Comparison of ENCODE assay signal across 31 mouse cellular contexts in genomic region chr9:51020351-51020750, GRCm38 (mm10). TPM values are rescaled to one million over a fixed set of nuclear protein-coding genes. Genes with fewer than 3 reads are reported as not detected.
DNase-seq lines count a peak whose midpoint lies in the region; ATAC-seq and TF ChIP-seq lines count a peak whose summit lies in the region.
"Had no signal": no experiment of that assay in that cellular context is flagged by ENCODE, and none has a peak within 500 bp of the region (broad histone marks: within the 10 kb centered on the region; RNA-seq: fewer than 3 reads in every experiment).

No protein-coding gene starts in this region.

- WGBS in thymus, adult 2 months: 4% methylated on average over 3 of the region's 3 CpGs

- H3K4me3 ChIP-seq in thymus, adult 2 months (ENCODE audit: control insufficient read depth, insufficient read depth, low read length): no peak overlapping the region
- no peak overlapping the region for H3K4me3 ChIP-seq in left cerebral cortex, adult 2 months
- H3K4me3 ChIP-seq: embryonic facial prominence, embryonic 15.5 days; hindbrain, embryonic 10.5 days; limb, embryonic 13.5 days; liver, embryonic 15.5 days; midbrain, embryonic 15.5 days had no signal

- peak; percentile 75 for ATAC-seq in common myeloid progenitor, adult 5-6 weeks (replicated peaks; ENCODE audit: low read depth, poor library complexity, severe bottlenecking)
- 0 out of 2 replicates have a peak, but pooled peaks have one; percentile 26 for ATAC-seq in megakaryocyte-erythroid progenitor cell, adult 5-6 weeks (replicated peaks; ENCODE audit: low FRiP score, low TSS enrichment, poor library complexity, severe bottlenecking)
- ATAC-seq: forebrain, postnatal 0 days; lung, postnatal 0 days; midbrain, embryonic 15.5 days had no signal

- peak; percentile 6 for DNase-seq in thymus, adult 2 months
- DNase-seq in thymus, adult 18-20 months: no peak
- no peak for DNase-seq in adrenal gland, postnatal 25 days
- no peak for DNase-seq in left cerebral cortex, adult 2 months (ENCODE audit: extremely low spot score in 1 of 2, low spot score in 2 of 2)
- DNase-seq in heart, postnatal 4 days: no peak
- DNase-seq in retina, embryonic 14.5 days (ENCODE audit: low spot score): no peak
- DNase-seq: cerebellum, adult 9-11 months; embryo, embryonic 11 days; forebrain, postnatal 0 days; heart, adult 18-20 months; kidney, adult 2 months; kidney, postnatal 10 days; retina, postnatal 1 day had no signal

- TF ChIP-seq POLR2A in thymus, adult 2 months (IDR thresholded peaks at IDR 0.05; ENCODE audit: control insufficient read depth, extremely low read depth, insufficient read depth, low read length, poor library complexity): no peak

- H3K27me3 ChIP-seq in thymus, adult 2 months (ENCODE audit: control insufficient read depth, insufficient read depth, low read length): no peaks in the 10 kb centered on the region
- H3K27me3 ChIP-seq: embryonic facial prominence, embryonic 15.5 days; liver, embryonic 15.5 days; midbrain, embryonic 15.5 days had no signal

- H3K4me1 ChIP-seq in thymus, adult 2 months (replicated peaks; ENCODE audit: control insufficient read depth, insufficient read depth, low read length): peaks cover 3% of the 10 kb centered on the region
- H3K4me1 ChIP-seq: embryonic facial prominence, embryonic 15.5 days; hindbrain, embryonic 10.5 days; limb, embryonic 13.5 days; midbrain, embryonic 15.5 days had no signal

- no peak for TF ChIP-seq CTCF in thymus, adult 2 months (IDR thresholded peaks at IDR 0.05; ENCODE audit: borderline replicate concordance, control insufficient read depth, extremely low read depth, insufficient read depth, low read length, poor library complexity)
- no peak for TF ChIP-seq CTCF in left cerebral cortex, adult 2 months (IDR thresholded peaks at IDR 0.05)

- no peaks in the 10 kb centered on the region for H3K36me3 ChIP-seq in thymus, adult 2 months (ENCODE audit: control insufficient read depth, insufficient read depth, low read length)
- H3K36me3 ChIP-seq: embryonic facial prominence, embryonic 15.5 days; hindbrain, embryonic 10.5 days; limb, embryonic 13.5 days; liver, embryonic 15.5 days; midbrain, embryonic 15.5 days had no signal

- intact Hi-C loops in left cerebral cortex, adult 2 months (cut with DNase I): no loop called here

- no peak overlapping the region for H3K27ac ChIP-seq in thymus, adult 2 months (ENCODE audit: control insufficient read depth, insufficient read depth, low read length)
- no peak overlapping the region for H3K27ac ChIP-seq in left cerebral cortex, adult 2 months
- H3K27ac ChIP-seq: embryonic facial prominence, embryonic 15.5 days; hindbrain, embryonic 10.5 days; limb, embryonic 13.5 days; liver, embryonic 15.5 days; midbrain, embryonic 15.5 days had no signal

RNA-seq across cellular contexts. Expression of gene Sik2, which starts 11.5 kb away (rescaled TPM):
- polyA plus RNA-seq in thymus, adult 2 months (2012; rRNA removed): 30.5 and 34.6 TPM in 2 replicates
- 15.7 and 22.1 TPM in 2 replicates for total RNA-seq in common myeloid progenitor, adult 5-6 weeks (2017)
- total RNA-seq in megakaryocyte-erythroid progenitor cell, adult 5-6 weeks (2014; fragmentation: Nextera tagmentation): 28.4 and 41.0 TPM in 2 replicates
- 10.6 and 13.2 TPM in 2 replicates for total RNA-seq in megakaryocyte-erythroid progenitor cell, adult 5-6 weeks (2017)
- total RNA-seq in adrenal gland, postnatal 25 days (2021): 61.0 and 78.5 TPM in 2 replicates
- 10 to 100 TPM; 57.5 to 84.4 TPM for total RNA-seq in left cerebral cortex, adult 2 months (2021)
- total RNA-seq in heart, postnatal 4 days (2021): 10 to 100 TPM; 30.8 to 30.9 TPM

RNA-seq across cellular contexts. Expression of gene Btg4, which starts 40.4 kb away (rescaled TPM):
- not detected in 2 replicates for polyA plus RNA-seq in thymus, adult 2 months (2012; rRNA removed)
- not detected in 2 replicates for total RNA-seq in common myeloid progenitor, adult 5-6 weeks (2017)
- total RNA-seq in megakaryocyte-erythroid progenitor cell, adult 5-6 weeks (2014; fragmentation: Nextera tagmentation): not detected in 2 replicates
- total RNA-seq in megakaryocyte-erythroid progenitor cell, adult 5-6 weeks (2017): not detected in 2 replicates
- not detected in 2 replicates for total RNA-seq in adrenal gland, postnatal 25 days (2021)
- total RNA-seq in left cerebral cortex, adult 2 months (2021): not detected
- total RNA-seq in heart, postnatal 4 days (2021): not detected
- total RNA-seq: adrenal gland, adult 18-20 months; ES-E14; forebrain, postnatal 0 days; gastrocnemius, adult 8-10 months; heart, adult 18-20 months; layer of hippocampus, adult 18-20 months; layer of hippocampus, postnatal 25 days; left cerebral cortex, postnatal 14 days; neutrophil, adult 5-6 weeks had no signal
- polyA plus RNA-seq: forebrain, postnatal 0 days; heart, embryonic 14.5 days; hindbrain, embryonic 10.5 days; kidney, adult 2 months; limb, embryonic 13.5 days; liver, embryonic 15.5 days; midbrain, embryonic 15.5 days; stomach, embryonic 16.5 days; urinary bladder, adult 2 months had no signal

RNA-seq across cellular contexts. Expression of gene Layn, which starts 56.5 kb away (rescaled TPM):
- 0.54 and 1.1 TPM in 2 replicates for polyA plus RNA-seq in thymus, adult 2 months (2012; rRNA removed)
- 12.2 and 18.3 TPM in 2 replicates for total RNA-seq in common myeloid progenitor, adult 5-6 weeks (2017)
- not detected in 2 replicates for total RNA-seq in megakaryocyte-erythroid progenitor cell, adult 5-6 weeks (2014; fragmentation: Nextera tagmentation)
- total RNA-seq in megakaryocyte-erythroid progenitor cell, adult 5-6 weeks (2017): 6.1 TPM in 1 of 2 replicates, not detected in the other
- total RNA-seq in adrenal gland, postnatal 25 days (2021): 6.5 and 6.6 TPM in 2 replicates
- 1 to 10 TPM; 6.8 to 7.4 TPM for total RNA-seq in left cerebral cortex, adult 2 months (2021)
- total RNA-seq in heart, postnatal 4 days (2021): 1 to 10 TPM; 7.6 to 9.1 TPM
